Mouse (Mus musculus) bone marrow, adult 2 months (tissue): ENCODE measurements around the gene Zdhhc14. TPM values are rescaled to one million over a fixed set of nuclear protein-coding genes. Genes with fewer than 3 reads are reported as not detected.

Source experiments
- H3K27ac ChIP-seq: fragments of 200-500 bp; 2 replicates; pipeline ENCODE4 v1.5.1; 2012; ENCODE audit warnings: low read depth, mild to moderate bottlenecking, control low read depth, inconsistent platforms, low read length; ENCODE audit not compliant: control insufficient read depth, poor library complexity, insufficient read depth
- H3K4me1 ChIP-seq: fragments of 200-500 bp; 2 replicates; pipeline ENCODE4 v1.6.1; 2011; ENCODE audit warnings: low read length; ENCODE audit not compliant: control insufficient read depth, insufficient read depth
- H3K4me3 ChIP-seq: fragments of 200-500 bp; replicated peaks from 2 replicates; pipeline ENCODE3; 2011; ENCODE audit warnings: mild to moderate bottlenecking, low read depth, low read length, control low read depth; ENCODE audit not compliant: control insufficient read depth
- CTCF ChIP-seq: fragments of 200-500 bp; IDR thresholded peaks from 2 replicates; pipeline ENCODE4 v1.5.1; 2011; ENCODE audit warnings: low read length, control low read depth; ENCODE audit not compliant: control insufficient read depth, insufficient read depth
- POLR2A ChIP-seq: fragments of 200-500 bp; IDR thresholded peaks from 2 replicates; pipeline ENCODE4 v1.6.1; 2011; ENCODE audit warnings: low read depth, mild to moderate bottlenecking, control low read depth, low read length, borderline replicate concordance; ENCODE audit not compliant: control insufficient read depth
- WGBS: fragments of 180-500 bp; shearing (Covaris S2); methylation state at CpG from one replicate; pipeline ENCODE4 v1.1.7; 2018; 5-methylcytosine and 5-hydroxymethylcytosine counted together
- polyA plus RNA-seq: library from polyadenylated mRNA; stranded (reverse); fragments of >200 nt; gene quantifications from 2 replicates; pipeline ENCODE4 v1.2.4, GENCODE M21; 2011; ENCODE audit warnings: low replicate concordance; ENCODE audit not compliant: missing spikeins, insufficient read depth, insufficient read length

Gene Zdhhc14
- polyA plus RNA-seq, 1 experiment = 22.3 TPM

DNA sequence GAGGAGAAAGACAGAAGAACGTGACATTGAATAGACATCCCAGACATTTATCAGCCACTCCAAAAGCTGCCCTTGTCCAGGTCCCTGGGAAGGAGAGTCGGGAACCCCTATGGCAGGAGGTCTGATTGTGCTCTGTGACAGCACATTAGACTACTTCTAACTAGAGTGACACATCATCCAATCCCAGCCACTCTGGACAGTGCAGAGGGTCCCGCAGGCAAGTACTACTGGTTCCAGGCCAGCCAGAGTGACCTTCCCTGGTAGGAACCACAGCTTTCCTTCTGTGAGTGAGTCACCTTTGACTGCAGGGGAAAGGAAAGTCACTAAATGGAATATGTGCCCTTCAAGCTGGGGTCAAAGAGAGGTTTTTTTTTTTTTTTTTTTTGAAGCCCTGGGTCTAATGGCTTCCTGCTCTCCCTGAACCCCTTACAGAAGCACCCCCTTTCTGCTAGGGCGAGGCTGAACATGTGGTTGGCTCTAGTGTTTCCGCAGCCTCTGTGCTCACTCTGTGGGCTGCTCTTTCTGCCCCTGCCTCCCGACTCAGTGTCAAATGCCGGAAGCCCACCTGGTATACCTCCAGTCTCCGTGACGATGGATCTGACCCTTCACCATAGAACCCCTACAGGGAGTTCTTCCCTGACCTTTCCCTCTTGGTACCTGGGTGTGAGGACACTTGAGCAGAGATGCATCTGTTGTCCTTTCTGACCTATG is 276.6 kb downstream of the Zdhhc14 start:
- 76% methylated on average over 9 of the region's 9 CpGs for WGBS
- Histone ChIP-seq H3K4me1 (no peaks in the 10 kb centered on the region), H3K4me3 (no peak overlapping the region), H3K27ac (no peak overlapping the region)
- TF ChIP-seq CTCF = no peak

DNA sequence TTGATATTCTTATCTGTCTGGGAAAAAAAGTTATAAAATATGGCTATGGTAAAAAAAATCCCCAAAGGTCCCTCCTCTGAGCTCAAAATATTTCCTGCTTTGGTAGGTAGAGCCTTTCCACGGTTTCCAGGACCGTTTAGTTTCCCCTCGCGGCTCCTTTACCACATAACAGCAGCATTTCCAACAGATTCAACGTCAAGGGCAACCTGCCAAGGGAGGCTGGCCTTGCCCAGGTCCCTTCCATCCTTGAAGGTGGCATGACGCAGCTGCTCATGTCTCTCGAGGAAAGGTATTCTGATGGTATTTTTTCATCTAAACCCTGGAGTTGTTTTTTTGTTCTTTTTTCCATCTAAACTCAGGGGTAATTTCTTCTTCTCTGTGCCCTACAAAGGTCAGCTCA is 277.4 kb downstream of the Zdhhc14 start:
- 2% methylated on average over 7 of the region's 7 CpGs for WGBS
- H3K4me1 ChIP-seq = no peaks in the 10 kb centered on the region
- H3K4me3 ChIP-seq = no peak overlapping the region
- no peak overlapping the region for H3K27ac ChIP-seq
- no peak for TF ChIP-seq POLR2A
- TF ChIP-seq CTCF = no peak

DNA sequence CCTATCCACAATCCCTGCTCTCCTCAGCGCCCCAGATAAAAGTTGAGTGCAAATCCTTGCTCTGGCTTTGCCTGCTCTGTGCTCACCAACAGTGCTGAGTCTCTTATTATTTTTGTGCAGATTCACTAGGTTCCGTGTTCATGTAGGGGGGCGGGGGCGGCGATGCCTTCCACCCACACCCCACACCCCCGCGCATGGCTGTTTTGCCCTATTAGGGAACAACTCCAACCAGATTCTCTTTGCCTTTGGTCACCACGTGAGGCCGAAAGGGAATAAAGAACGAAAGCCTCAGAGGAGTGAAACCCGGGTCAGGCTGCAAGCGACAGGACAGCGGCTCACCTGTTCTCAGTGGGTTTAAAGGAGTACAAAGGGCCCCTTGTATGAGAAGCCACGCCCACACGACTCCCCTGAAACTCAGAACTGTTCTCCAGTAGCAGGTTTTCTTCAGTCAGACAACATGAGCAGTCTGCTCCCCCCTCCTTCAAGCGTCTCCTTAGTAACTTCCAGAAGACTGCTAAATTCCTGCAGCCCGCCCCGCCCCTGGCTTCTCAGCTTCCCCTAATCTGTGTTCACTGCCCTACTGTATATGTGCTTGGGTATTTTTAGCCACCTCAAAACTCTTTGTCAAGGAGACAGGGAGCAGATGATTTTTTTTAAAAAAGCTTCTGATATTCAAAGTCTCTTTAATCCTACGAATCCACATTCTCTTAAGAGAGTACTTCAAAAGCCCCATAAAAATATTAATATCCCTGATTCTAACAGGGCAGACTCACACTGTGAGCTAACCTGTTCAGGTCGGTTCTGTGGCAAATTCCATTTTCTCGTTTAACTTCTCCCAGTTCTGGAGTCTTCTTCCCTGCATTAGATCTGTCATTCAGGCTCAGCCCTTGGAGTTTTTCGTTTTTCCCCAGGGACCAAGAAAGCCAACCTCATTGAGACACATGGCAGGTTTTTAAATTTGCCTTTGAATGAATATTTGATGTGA is 278.2 kb downstream of the Zdhhc14 start:
- H3K4me1 ChIP-seq = no peaks in the 10 kb centered on the region
- TF ChIP-seq POLR2A (no peak), CTCF (no peak)
- WGBS = 8% methylated on average over 22 of the region's 22 CpGs
- H3K4me3 ChIP-seq = no peak overlapping the region
- peak overlapping the region; percentile 24; the same call in 1 of the 2 replicates for H3K27ac ChIP-seq

DNA sequence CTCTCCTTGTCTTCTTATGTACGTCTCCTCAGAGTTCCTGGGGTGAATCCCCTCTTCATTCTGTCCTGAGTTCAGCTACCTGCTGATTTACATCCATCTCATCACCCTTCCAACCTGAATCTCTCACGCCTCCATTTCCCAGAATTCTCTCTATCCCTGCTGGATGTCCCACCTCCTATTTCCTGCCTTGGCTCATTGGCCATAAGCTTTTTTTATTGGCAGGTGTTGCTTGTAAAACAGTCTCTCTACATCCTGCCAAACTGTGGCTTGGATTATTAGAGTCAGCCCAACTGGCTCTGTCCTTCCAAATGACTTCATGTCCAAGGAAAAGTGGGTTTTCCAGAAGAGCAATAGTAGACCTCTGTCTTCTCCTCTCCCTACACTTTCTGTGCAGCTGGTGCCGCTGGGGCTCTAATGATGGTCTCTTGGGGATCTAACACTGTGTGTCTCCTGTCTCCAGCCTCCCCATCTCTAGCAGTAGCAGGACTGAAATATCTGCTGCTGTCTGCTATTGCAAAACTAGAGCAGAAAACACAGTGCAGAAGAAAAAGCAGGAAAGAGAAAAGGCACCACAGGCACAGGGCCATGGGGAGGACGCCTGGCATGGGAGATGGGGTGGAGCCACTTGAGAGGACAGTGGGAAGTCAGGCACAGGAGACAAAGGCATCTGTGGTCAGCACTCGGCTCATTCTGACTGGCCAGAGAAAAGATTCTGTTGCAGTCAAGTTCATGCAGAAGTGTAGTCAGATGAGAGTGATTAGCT is 288.0 kb downstream of the Zdhhc14 start:
- TF ChIP-seq POLR2A (no peak), CTCF (no peak)
- H3K27ac ChIP-seq = no peak overlapping the region; the same call in 1 of the 2 replicates
- H3K4me3 ChIP-seq = no peak overlapping the region
- no peaks in the 10 kb centered on the region; the same call in 1 of the 2 replicates for H3K4me1 ChIP-seq
- 58% methylated on average over 5 of the region's 5 CpGs for WGBS

DNA sequence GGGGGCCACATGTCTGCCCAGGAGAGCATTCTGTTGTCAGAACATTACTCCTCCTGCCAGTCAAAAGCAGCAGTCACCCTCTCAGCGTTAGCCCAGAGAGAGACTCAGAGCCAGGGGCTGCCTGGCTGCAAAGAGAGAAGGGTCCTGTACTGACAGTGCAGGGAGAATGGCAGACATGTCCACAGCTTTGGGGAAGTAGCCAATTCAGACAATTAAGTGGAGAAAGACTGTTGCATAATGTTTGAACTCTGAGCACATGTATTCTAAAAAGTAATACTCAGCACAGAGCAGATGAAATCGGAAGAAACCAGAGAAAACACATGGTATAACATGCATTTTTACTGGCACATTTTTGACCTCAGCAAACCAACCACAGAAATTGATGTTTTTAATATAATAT is 292.9 kb downstream of the Zdhhc14 start:
- no peak overlapping the region for H3K4me3 ChIP-seq
- 51% methylated on average over 2 of the region's 2 CpGs for WGBS
- TF ChIP-seq CTCF (no peak), POLR2A (no peak)
- no peak overlapping the region for H3K27ac ChIP-seq
- no peaks in the 10 kb centered on the region; the same call in none of the 2 replicates for H3K4me1 ChIP-seq

DNA sequence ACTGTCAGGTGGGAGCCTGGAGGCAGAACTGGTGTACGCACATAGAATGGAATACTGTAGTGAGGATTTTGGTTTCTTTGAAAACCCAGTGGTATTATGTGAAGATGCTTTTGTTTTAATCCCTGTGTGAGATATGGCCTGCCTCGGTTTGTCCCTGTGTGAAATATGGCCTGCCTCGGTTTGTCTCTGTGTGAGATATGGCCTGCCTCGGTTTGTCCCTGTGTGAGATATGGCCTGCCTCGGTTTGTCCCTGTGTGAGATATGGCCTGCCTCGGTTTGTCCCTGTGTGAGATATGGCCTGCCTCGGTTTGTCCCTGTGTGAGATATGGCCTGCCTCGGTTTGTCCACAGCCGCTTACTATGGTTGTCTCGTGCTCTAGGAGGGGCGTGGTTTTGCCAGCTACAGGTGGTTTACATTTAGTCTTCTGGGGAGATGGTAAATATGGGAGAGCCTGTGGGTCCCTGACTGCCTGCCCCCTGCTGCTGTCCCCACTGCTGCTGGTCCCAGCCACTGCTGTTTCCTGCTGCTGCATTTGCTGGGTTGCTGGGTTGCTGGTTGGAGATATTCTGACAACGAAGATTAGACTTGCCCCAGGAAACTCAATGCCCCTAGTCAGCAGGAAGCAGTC is 299.9 kb downstream of the Zdhhc14 start:
- WGBS = 75% methylated on average over 12 of the region's 12 CpGs
- H3K4me1 ChIP-seq = peaks cover 2% of the 10 kb centered on the region; the same call in 1 of the 2 replicates

DNA sequence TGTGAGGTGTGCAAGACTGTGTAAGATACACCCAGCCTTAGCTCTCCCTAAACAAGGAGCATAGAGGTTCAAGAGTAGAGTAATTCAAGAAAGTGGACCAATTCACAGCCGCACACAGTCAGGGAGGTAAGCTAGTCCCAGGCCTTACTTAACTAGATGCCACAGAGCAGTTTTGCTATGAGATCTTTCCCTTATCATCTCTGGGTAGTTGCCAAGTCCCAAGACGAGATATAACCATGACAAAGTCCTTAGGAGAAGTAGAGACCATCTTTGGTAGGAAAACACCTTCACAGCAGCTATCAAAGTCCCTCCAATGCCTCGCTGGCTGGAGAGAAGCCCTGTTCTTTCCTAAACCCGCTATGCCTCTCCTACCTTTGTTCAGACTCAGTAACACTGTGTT is 301.2 kb downstream of the Zdhhc14 start:
- H3K4me1 ChIP-seq = peaks cover 7% of the 10 kb centered on the region
- no peak overlapping the region for H3K4me3 ChIP-seq
- 69% methylated on average over 4 of the region's 4 CpGs for WGBS
- TF ChIP-seq POLR2A (no peak), CTCF (no peak)
- H3K27ac ChIP-seq = no peak overlapping the region

More for the DNA sequence above, 299.9 kb downstream of the Zdhhc14 start:
- TF ChIP-seq POLR2A = no peak
- no peak for TF ChIP-seq CTCF
- no peak overlapping the region for H3K4me3 ChIP-seq
- H3K27ac ChIP-seq = no peak overlapping the region
